Mouse (Mus musculus) heart, postnatal 14 days (tissue): ENCODE measurements at regions not wholly inside any gene's neighbourhood (a gene's known extent, or its start where the extent isn't known, plus 50 kb on each side); places are given as distances from the start of the nearest gene placed in this dataset.
A peak's percentile ranks its signal among the peaks of the same experiment; 100 is the strongest.

Experiments
- DNase-seq, 2 experiments: peaks; one replicate each; pipeline ENCODE4 v3.0.0; 2021 to 2022
- intact Hi-C: fragments of 180-260 bp; cut with DNase I; formaldehyde crosslinking; loops from one replicate; pipeline ENCODE4 v1.15.1; 2025

DNA sequence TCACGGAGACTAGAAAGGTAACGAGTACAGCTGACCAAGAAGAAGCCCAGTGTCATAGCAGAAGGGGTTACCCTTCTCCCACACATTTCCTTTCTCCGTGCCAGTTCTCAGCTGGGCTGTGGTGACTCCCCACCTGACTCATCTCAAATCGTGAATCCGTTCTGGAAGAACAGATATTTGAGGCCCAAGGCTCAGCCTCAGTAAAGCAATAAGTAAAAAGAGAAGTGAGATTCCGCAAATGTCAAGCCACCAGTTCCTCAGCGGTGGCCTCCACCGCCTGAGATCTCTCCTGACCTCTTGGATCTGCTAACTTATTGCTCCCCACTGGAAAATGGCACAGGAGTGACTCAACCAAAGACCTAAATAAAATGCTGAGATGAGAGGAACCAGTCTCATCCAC is 213.2 kb downstream of the Maf start:
- intact Hi-C loops = no loop called here
- DNase-seq = no peak

DNA sequence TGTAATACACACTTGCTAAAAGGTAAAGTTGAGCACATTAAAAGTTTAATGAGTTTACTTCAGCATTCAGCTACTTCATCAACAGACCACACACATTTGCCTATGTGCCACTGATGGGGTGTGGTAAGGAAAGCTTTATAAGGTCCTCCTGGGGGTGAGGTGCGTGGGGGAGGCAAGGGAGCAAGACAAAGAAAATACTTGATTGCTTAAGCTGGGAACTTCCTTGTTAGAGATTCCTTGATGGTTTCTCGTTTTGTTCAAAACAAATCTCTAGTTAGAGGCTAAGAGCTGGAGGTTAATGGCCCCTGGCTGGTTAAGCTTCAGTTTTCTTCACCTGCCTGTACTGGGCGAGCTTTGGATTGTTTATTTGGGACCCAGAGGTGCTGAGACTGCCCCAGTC is 220.7 kb downstream of the Maf start:
- no peak for DNase-seq
- intact Hi-C loops = no loop called here

DNA sequence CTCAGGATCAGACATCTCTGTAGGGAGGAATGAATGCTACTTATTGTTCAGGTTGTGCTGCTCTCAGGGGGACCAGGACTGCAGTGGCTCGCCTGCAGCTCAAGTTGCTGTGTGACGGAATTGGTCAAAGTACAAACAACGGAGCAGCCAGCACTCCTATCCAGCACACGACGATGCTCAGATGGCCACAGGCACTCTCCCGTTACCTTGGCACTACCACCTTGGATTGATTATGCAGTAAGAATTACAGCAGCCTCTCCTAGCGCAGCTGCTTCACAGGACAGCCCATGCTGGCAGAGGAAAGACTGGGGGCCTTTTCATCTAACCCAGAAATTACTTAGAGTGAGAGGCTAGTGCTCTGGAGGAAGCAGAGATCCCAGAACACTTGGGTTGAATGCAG is 226.5 kb downstream of the Maf start:
- no peak for DNase-seq
- intact Hi-C loops = loop anchor here (5.0 kb wide), 1 partner anchor 941 kb away; no protein-coding TSS in a partner anchor

DNA sequence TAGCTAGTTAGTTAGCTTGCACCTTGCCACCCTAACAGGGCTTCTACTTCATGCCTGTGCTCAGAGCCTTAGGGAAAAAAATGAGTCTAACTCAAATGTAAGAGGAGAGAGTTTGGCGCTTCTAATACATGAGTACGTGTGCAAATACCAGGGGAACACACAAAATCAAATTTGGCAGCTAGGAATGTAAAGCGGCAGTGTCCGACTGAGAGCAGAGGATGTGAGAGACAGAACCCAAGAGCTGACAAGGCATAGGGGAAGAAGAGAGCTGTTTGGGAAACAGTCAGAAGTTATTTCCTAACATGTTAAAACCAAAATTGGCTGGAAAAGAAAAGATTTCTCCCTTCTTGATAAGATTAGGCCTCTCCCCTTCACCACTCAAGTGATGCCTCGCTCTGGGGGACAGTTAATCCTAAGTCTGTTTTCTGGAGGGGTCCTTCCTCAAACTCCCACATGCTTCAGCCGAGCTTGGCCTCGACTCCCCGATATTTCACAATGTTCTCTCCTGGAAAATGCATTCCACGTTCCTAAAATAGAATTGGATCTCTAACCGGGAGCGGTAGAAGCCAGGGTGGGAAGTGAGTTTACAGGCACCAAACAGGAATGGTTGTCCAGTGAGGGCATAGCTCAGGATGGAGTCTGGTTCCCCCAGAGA is 229.1 kb downstream of the Maf start:
- intact Hi-C loops = no loop called here
- peak; percentile 19 to 35 for DNase-seq

DNA sequence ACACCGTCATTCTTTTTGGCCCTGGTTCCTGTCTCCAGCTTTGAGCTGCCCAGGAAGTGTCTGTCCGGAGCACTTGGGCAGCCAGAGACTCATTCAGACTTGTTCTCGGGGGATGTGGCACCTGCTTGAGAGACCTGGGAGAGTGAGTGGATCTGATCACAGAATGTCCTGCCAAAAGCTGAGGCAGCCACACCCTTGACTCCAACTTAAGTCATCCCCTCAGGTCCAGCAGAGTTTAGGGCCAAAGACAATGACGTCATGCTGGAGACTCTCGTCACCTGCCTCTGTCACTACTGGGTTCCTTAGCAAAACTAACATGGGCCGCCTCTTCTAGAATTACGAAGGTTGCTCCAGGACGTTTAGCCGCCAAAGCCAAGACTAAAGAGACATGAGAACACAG is 231.5 kb downstream of the Maf start:
- no peak for DNase-seq
- intact Hi-C loops = no loop called here

DNA sequence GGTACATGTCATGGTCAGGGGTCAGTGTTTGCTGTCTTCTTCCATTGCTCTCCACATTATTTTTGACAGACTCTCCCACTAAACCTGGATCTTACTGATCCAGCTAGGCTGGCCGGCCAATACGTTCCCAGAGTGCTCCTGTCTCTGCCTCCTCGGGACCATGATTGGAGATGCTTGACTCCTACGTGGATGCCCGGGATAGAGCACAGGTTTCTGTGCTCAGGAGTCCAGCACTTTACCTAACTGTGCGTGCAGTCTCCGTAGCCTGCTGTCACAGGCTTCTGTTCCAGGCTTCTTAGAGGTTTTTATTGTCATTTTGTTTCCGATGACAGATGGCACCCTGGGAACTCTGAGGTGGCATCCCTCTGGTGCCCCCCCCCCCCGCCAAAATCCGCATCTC is 232.4 kb downstream of the Maf start:
- no peak for DNase-seq
- intact Hi-C loops = no loop called here

DNA sequence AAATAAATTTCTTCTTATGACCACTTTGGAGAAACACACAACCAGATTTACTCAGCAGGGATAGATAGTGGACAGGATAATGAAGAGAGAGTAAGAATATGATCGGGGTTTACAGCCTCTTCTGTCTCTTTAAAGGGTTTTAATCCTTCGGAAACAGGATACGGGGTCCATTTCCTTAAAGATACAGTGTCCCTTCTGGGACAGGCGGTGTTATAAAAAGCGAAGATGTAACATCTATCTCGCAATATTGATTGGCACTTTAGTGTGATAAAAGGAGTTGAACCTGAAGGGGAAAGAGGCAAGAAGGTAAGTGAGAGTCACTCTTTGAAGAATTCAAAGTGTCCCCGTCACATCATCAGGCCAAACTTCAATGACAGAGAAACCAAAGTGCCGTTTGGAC is 233.6 kb downstream of the Maf start:
- intact Hi-C loops = no loop called here
- no peak for DNase-seq

DNA sequence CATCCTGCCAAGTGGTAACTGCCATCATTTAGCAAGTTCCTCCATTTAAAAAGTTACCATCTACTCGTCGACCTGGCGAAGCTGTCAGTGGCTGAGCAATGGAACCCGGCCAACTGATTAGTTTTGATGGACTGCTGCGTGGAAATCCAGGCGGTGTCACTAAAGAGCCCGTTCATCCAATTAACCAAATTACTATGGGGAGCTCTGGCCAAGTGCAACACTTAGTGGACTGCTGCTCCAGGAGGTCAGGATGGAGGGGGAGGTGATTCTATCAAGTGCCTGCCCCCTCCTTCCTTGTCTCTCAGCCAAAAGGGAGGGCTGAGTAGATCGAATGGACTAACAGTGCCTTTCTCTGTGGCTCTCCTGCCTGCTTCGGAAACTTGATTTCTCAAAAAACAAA is 241.0 kb downstream of the Maf start:
- intact Hi-C loops = no loop called here
- DNase-seq = peak; percentile 3 to 21

DNA sequence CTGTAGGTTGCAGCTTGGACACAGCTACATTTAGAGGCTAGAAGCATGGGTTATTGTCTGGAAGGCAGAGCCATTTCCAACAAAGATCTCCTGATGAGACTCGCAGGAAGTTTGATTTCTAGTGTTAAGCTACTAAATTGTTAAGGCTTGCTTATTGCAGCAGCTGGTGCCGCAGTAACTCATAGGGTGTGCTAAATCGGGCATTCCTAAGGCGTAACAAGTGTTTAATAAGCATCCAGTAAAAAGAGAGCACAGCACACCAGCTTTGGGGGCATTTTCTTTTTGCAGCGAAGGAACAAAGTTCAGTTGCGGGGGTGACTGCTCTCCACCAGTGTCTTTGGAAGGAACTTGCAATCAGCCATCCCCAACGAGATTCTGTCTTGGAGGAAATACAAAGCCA is 241.5 kb downstream of the Maf start:
- intact Hi-C loops = no loop called here
- DNase-seq = no peak

DNA sequence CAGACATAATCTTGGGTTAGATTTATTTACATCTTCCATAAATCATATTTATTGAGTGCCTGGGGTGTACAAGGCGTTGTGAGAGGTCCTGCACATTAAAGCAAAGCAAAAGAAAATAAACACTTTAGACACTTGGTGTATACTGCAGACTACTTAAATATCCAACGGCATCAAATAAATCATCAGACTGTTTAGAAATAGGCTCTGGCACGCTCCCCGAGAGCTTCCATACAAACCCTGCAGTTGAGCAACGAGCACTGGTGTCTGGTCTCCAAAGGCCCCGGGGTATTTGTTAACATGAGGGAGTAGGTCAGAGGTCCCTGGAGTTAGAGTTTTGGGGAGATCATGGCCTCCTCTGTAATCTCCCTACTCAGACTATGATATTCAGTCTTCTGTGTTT is 244.9 kb downstream of the Maf start:
- no peak for DNase-seq
- intact Hi-C loops = no loop called here

DNA sequence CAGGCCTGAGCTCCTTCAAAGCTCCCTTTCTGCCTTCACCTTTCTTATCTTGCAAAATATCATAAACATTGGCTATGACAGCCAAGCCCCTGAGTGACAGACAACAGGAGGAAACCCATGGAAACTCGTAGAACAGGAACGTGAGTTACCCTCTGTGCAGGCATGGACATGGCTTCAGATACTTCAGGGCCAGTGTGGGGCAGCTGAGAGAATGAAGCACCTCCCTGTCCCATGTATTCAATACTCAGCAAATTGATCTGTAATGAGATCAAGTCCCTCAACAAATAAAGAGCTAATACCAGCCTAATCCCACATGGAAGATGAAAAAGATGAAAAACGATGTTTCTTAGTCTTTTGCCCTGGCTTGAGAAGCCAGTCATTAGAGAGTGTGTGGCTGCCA is 249.5 kb downstream of the Maf start:
- intact Hi-C loops = no loop called here
- DNase-seq = no peak

DNA sequence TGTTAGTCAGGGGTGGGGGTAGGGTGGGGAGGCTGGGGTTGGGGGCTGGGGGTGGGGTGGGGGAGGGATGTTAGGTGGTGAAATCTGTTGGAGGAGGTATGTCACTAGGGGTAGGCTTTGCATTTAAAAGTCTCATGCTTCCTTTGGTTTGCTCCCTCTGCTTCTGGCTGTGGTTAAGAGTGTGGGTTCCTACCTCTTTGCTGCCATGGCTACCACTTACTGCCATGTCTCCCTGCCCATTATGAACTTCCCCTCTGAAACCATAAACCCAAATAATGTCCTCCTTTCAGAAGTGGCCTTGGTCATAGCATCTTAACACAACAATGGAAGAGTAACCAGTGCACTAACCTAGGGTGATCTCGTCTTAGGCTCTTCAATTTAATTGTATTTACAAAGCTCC is 256.8 kb downstream of the Maf start:
- no peak for DNase-seq
- intact Hi-C loops = no loop called here

DNA sequence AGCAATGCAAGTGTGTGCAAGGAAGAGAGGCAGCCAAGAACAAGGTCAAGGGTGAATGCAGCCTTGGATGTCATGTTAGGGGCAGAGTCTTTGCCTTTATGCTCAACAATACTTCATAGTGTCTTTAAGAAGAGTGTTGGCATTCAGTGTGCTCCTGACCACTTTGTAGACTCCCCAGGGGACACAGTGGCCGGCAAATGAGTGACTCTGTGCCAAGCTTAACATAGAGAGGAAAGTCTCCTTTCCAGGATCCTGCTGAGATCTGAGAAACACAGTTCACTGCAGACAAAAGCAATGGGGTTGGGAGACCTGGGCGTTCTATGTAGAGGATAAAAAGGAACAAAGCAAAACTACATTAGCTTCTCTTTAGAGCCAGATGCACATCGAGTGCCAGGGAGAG is 259.2 kb downstream of the Maf start:
- intact Hi-C loops = no loop called here
- DNase-seq = no peak

DNA sequence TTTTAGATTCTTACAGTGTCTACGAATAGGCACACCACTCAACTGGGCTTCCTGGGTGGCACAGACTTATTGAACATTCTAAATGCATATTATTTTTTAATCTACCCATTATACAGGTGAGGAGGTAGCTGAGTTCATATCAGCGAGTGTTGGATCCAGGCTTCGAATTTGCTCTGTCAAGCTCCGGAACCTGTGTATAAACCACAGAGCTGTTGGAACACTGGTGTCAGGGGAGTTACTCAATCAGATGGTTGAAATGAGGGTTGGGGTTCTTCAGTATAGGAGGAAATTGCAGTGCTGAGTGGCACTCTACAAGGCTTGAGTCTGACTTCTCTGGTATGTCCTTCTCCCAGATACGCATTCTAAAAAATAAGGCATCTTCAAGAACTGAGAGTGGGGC is 263.1 kb downstream of the Maf start:
- intact Hi-C loops = no loop called here
- no peak for DNase-seq

DNA sequence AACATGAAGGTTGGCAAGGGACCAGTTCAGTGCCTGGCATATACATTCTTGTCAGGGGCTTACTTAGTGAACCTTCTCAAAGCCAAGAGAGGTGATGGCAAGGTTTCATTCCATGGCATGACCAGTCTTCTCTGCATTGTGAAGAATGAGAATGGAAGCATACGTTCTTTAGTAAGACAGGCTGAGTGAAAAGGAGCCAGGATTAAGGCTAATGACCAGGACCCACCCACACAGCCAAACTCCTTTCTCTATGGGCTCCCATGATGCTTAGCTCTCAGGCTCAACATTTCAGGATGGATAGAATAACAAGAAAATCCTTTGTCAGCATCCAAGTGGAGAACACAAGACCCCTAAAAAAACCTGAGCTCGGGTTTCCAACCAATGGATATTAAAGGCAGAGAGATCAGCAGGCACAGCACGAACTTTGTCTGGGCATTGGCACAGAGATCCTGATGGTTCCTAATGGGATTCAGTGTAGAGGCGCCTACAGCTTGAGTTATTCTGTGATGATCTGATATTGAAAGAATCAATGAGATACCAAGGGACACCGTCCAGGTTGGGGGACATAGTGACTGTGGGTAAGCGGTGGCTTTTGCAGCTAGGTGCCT is 265.5 kb downstream of the Maf start:
- intact Hi-C loops = no loop called here
- DNase-seq = no peak

DNA sequence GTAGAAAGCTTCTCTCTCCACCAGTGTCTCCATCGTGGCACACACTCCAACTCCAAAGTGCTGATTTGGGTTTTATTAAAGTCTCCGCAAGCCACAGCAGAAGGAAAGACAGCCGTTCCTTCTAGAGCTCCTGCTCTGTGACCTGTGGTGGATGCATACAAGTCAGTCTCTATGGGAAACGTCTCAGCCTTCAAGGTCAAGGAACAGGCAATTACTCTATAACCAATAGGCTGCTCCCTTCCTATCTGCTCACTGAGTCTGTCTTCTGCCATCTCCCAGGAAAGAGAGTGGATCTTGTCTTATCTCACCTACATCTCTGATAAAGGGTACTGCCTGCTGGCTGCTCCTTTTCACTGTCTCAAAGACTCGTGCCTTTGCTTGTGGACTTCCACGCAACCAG is 266.3 kb downstream of the Maf start:
- intact Hi-C loops = no loop called here

DNA sequence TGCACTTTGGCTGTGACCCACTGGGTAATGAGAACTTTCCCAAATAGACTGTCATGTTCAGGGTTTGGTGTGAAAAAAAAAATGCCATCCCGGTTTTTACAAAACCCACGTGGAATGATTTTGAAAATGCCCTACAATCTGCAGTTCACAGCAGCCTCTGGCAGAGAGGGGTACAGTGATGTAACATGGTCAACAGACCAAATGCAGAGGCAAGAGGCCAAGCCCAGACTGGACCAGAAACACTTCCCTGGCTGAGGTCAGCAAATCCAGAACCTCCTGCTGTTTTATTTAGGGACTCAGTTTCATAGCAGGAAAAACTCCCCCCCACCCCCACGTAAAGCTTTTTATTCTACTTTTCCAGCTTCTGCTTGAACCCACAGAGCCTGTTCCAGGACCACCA is 267.4 kb downstream of the Maf start:
- no peak for DNase-seq
- intact Hi-C loops = no loop called here

More for the DNA sequence above, 266.3 kb downstream of the Maf start:
- no peak for DNase-seq

DNA sequence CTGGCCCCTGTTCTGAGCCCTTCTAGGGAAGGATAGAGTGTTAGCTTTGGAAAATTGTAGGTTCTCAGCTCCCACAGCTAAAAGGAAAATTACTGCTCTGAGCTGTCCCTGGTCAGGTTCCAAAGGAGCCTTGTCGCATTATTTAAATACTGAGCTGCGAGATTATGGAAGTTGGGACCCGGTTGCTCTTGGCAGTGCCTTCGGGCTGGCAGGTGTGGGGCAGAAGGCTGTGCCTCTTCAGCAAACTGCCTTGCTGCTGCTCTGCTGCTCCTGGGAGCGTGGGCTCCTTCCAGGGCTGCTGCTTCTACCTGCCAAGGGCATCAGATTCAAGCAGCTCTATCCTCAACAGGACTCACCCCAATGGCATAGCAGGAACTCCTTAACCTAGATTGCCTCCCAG is 268.1 kb downstream of the Maf start:
- DNase-seq = no peak
- intact Hi-C loops = no loop called here

DNA sequence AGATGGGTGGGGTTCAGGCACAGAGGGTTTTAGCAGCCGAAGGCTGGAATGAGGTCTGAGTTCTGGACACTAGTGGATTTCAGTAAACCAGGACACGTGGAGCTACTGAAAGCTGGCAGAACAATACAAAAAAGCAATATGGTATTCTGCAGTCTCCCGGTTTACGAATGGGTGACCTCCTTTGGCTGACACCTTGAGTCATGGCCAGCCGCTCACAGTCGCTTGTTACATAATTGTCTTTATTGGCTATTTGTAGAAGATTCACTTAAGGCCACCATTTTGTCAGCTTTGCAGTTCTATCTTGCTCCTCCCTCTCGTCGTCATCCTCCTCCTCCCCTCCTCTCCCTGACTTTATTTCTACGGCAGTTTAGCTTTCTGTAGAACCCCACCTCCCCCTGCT is 269.6 kb downstream of the Maf start:
- intact Hi-C loops = no loop called here
- DNase-seq = no peak

DNA sequence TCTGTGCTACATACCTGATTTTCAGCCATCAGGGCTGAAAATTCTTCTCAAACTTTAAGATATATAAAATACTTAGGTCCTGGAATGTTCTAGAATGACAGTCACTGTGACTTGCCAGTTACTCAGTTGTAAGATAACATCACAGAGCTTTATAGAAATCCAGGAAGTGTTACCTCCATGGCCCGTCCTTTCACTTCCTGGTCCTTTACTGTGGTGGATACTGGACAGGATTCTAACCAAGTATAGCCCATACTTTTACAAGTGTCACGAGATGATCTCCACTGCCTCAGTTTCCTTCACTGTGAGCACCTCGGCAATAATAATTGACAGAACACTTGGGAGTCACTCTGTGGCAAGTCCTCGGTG is 271.3 kb downstream of the Maf start:
- intact Hi-C loops = no loop called here
- DNase-seq = no peak

DNA sequence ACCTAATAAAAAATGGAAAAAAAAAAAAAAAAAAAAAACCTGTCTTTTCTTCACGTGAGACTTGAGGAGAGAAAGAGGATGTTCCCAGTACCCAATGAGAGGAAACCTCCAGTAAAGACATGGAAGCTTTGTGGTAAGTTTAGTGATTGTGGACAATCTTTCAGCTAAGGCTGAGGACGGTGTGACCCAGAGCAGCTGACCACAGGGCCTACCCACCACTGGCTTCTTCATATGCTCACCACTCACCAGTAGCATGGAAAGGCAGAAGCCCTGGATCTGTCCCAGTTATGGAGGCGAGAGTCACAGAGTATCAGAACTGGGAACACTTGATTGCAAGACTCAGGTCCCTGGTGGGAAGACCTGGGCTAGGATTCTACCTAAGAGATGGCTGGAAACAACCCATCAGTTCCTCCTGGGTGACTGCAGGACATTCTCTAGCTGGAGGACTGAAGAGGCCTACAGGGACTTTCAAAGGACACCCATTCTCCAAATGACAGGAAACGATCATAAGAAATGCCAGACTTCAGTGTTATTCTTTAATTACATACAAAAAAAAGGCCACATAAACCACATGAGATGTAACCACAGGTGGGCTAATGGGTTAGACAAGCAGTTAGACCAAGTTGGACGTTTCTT is 271.8 kb downstream of the Maf start:
- intact Hi-C loops = no loop called here
- no peak for DNase-seq

DNA sequence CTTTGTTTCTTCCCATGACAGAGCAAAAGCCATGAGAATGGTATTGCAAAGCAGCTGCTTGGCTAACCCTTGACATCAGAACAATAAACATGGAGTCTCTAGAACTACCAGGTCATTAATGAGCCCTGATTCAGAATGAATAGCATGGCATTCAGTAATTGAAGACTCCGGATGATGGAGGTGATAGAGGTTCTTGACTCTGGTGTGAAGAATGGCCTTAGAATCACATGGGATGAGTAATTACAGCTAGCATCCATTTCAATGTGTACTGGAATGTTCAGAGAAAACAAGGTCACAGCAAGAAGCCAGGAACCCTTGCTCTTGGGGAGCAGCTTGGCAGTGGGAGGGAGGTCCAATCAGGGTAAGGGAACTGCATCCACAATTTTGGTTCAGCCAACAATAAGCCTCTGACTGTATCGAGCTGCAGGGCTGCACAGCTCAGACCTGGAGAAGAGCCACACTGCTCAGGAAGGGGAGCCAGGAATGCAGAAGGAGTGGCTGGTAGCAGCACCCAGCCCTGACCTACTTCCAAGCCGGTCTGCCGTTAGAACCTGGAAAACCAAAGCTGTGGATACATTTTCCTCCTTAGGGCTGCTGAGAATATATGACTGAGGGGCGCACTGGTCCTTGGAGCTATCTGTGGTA is 275.1 kb downstream of the Maf start:
- DNase-seq = peak; percentile 9 to 39
- intact Hi-C loops = no loop called here
